Mouse (Mus musculus) cerebellum, postnatal 10 days (tissue): Measurements from ENCODE around the gene Magi1.
"Not testable (repeated sequence)": the region's sequence is repeated elsewhere in the genome, so short reads cannot be mapped to it uniquely, and the experiment has no call there.

Experiments used
- DNase-seq, 2 experiments: peaks; one replicate each; pipeline ENCODE4 v3.0.0; 2021; ENCODE audit warnings: mixed read lengths in 2 of 2

Gene Magi1

DNA sequence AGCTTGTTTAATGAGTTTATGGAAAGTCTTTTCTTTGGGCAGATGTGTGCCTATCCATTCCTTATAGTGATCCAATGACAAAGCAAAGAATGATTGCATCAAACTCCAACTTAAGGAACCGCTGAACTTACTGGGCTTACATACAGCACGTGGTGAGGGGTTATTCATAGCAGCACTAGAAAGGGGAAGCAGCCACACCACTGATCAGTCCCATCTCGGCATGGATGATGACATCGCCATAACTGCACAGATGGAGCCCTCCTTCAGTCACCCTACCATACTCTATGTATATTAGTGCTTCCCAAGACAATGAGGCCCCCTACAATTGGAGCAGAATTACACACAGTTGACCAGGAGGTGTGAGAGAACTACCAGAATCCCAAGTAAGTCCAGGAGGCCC, 238.5 kb downstream of the Magi1 start:
- DNase-seq: no peak

GRCm38 (mm10) chr6:94043461-94043860, 240.3 kb downstream of the Magi1 start:
- DNase-seq: no peak

DNA sequence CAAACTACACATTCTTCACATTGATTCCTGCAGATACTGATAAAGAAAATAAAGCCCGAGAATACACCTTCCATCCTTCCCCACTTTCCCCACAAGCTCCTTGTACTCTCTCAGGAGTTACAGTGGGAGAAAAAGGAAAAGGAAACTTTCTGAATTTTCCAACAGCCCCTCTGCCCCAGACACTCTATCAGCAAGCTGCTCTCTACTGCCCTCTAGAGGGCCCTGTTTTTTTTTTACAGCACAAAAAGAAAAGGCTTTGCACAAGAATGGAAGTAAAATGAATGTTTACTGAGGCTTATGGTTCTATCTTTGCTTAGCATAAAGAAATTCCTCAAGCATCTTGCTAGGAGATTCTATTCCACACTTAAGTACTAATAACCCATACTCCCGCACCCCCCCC, 243.6 kb downstream of the Magi1 start:
- DNase-seq: peak; percentile 75 to 84

- peak; percentile 15 to 20 for DNase-seq
These were observed 244.8 kb downstream of the Magi1 start for GRCm38 (mm10) chr6:94038897-94039296.

GRCm38 (mm10) chr6:94036554-94036953, 247.2 kb downstream of the Magi1 start:
- no peak for DNase-seq

DNA sequence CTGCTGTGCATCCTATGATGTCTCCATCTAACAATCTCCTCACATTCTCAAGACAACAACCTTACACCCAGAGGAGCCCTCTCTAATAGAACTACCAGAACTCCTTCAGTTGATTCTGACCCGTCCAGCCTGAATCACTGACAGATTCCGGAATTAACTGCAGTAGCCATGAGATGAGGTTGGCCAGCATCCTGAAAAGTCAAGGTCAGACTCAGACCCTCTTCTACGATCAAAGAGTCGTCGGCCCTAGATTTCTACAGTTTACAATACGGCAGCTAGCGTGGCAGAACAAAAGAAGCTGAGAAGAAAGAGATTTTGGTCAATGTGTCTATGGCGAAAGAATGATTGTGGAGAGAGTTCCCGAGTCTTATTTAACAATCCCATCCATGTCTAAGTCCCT, 257.4 kb downstream of the Magi1 start:
- no peak for DNase-seq

GRCm38 (mm10) chr6:94022437-94022836, 261.3 kb downstream of the Magi1 start:
- DNase-seq: no peak

DNA sequence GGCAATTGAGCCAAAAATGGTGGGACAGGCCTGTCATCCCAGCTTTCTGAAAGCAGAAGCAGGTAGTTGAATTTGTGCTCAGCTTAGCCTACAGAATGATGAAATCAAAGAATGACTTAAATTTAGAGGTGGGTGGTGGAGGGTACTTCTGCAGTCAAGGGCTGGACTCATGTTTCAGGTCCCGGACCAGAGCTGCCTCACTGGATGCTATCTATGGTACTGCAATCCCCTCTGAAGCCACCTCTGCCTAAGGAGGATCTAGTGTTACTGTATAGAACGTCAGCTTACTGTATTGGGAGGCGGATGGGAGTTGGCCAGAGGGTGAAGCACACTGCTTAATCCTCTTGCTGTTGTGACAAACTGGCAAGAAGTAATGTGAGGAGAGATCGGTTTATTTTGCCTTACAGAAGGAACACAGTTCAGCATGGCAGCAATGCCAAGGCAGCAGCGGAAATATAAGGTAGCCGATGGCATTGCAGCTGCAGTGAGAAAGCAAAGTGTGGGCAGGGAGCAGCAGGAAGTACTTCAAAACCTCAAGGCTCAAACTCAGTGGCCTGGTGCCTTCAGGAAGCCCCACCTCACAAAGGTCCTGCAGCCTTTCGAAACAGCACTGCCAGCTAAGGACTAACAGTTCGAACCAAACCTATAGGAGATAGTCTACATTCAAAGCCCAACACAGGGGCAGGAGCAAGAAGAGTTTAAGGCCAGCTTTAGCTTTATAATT, 262.3 kb downstream of the Magi1 start:
- no peak for DNase-seq

- DNase-seq: no peak
These were observed 263.2 kb downstream of the Magi1 start for GRCm38 (mm10) chr6:94020566-94020965.

DNA sequence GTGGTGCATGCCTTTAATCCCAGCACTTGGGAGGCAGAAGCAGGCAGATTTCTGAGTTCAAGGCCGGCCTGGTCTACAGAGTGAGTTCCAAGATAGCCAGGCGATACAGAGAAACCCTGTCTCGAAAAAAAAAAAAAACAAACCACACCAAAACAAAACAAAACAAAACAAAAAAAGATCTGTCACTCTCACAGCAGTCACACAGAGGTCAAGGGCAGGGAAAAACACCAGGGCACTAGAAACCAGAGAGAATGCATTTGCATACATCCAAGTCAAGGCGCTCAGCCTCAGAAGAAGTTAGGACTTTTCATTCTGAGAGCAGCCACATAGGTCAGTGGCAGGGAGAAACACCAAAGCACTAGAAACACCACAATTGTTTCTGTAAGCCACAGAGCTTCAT, 263.8 kb downstream of the Magi1 start:
- DNase-seq: no peak

- no peak for DNase-seq
These were observed 270.0 kb downstream of the Magi1 start for GRCm38 (mm10) chr6:94013761-94014160.

- DNase-seq: peak; percentile 23 to 27
These were observed 271.8 kb downstream of the Magi1 start for GRCm38 (mm10) chr6:94011947-94012346.

GRCm38 (mm10) chr6:94011521-94011920, 272.2 kb downstream of the Magi1 start:
- peak; percentile 6 to 16 for DNase-seq

DNA sequence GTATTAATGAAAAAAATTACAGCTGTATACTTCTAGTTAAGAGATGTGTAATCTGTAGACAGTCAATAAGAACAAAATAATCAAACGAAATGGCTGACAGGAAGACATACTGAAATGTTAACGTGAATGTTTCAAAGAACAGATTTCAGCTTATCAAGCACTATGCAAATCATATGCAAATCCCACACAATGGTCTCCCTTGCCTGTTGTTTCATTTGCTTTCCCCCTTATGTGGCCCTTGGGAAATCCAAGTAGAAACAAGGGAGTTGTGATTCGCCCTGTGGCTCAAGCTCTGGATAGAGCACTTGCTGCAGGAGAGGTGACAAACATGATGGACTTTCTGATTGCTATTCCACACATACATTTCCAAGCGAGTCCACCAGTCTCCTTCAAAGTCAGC, 275.1 kb downstream of the Magi1 start:
- DNase-seq: no peak

GRCm38 (mm10) chr6:94003586-94003985, 280.1 kb downstream of the Magi1 start:
- not testable (repeated sequence) for DNase-seq

- no peak for DNase-seq
These were observed 286.8 kb downstream of the Magi1 start for GRCm38 (mm10) chr6:93996841-93997485.

- DNase-seq: no peak
These were observed 296.2 kb downstream of the Magi1 start for GRCm38 (mm10) chr6:93987561-93987960.

DNA sequence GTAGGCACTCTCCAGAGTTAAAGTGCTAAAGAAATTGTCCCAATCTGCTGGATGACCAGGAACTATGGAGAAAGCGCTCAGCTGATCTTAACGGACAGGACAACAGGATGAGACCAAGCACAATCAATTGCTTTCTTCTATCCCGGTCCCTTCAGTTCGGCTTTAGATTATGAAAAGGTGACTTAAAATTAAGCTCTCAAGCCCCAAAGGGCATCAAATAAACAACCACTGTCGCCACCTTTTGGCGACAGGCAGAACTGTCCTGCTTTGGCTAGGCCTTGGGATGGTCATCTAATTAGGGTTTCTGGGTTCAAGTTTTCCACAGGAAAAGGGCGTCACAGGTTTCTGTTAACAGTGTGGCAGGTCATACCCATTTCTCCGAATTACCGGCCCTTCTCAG, 298.6 kb downstream of the Magi1 start:
- peak; percentile 72 to 77 for DNase-seq

GRCm38 (mm10) chr6:93983551-93983950, 300.2 kb downstream of the Magi1 start:
- DNase-seq: no peak

DNA sequence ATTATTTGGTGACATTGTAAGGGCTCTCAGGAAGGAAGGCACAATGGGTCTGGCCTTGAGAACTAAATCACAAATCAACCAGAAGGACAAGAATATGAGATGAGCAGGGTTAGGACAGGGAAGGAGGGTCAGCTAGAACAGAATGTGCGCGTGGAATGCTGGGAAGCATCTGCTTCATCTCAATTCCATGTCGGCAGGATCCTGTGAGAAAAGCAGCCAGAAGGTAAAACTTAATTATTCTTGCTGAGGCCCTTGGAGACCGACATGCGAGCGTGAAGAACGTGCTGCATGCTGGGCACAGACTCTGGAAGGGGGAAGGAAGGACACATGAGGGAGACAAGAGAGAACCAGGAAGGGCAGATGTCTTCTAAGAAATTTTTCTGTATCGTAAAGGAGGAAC, 302.5 kb downstream of the Magi1 start:
- no peak for DNase-seq

GRCm38 (mm10) chr6:93979241-93979640, 304.5 kb downstream of the Magi1 start:
- no peak for DNase-seq

DNA sequence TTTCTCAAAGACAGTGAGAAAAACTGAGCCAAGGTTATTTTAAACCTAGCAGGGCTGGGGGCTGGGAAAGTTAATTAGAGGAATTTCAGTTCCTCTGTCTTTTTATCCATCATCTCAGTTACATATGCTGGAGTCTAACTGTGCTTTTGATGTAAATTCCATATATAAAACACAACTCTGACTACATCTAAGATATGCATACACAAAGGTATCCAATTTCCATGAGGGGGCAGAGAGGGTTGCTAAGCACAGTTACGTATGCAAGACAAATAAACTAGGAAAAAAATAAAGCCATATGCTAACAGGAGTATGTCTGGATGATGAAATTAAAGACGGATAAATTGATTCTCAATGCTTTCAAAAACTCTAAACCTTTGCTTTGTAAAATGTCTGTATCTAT, 315.0 kb downstream of the Magi1 start:
- no peak for DNase-seq

DNA sequence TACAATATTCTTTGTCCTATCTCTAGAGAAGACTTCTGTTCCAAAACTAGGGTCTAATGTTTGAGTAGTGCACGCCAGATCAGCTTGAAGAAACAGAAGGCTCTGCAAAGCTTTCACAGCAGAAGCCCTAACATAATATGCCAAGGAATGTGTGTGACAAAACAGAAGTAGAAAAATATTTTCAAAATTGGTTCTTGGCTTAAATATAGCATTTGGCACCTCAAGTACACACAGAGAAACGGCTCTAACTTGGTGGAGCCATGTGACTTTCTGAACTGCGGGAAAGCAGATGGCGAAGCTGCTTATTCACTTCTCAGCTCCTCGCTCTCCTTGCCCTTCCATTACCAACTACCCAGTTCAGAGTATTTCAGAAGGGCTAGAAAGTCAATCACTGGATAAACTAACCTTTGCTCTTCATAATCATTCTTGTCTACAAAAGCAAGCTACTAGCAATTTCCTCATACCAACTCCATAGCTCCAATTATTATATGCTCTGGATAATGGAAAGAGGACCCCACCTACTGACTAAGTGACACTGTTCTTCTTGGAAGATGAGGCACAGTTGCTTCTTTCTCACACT, 320.9 kb downstream of the Magi1 start:
- no peak for DNase-seq

DNA sequence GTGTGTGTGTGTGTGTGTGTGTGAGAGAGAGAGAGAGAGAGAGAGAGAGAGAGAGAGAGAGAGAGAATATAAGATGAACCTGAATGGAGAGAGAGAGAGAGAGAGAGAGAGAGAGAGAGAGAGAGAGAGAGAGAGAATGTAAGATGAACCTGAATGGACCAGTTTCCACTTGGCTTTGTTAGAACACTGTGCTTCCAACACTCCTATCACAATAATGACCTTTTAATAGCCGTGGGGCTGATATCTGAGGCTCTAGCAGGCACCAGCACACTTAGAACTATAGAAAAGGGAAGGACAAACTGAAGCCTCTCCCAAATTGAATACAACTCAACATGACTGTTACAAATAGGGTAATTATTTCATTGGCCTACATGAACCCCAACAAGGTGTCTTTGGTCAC, 321.9 kb downstream of the Magi1 start:
- DNase-seq: no peak
